Mouse (Mus musculus) hindbrain, embryonic 15.5 days (tissue): ENCODE measurements at regions not wholly inside any gene's neighbourhood (a gene's known extent, or its start where the extent isn't known, plus 50 kb on each side); places are given as distances from the start of the nearest gene placed in this dataset.
"Not testable (repeated sequence)": the region's sequence is repeated elsewhere in the genome, so short reads cannot be mapped to it uniquely, and the experiment has no call there.

Experiments
- ATAC-seq: fragments of 200-750 bp; cut with Nextera tagmentation; 2 replicates; pipeline ENCODE4 v1.8.0; 2017; ENCODE audit warnings: low read depth, moderate number of reproducible peaks, moderate TSS enrichment; ENCODE audit not compliant: low FRiP score
- H3K27ac ChIP-seq: fragments of 300-500 bp; sonication (generic); replicated peaks from 2 replicates; pipeline ENCODE4 v1.5.1; 2015; ENCODE audit warnings: mild to moderate bottlenecking, inconsistent platforms
- H3K27me3 ChIP-seq: fragments of 300-500 bp; sonication (generic); 2 replicates; pipeline ENCODE4 v1.6.1; 2015; ENCODE audit warnings: control low read depth, inconsistent platforms
- H3K36me3 ChIP-seq: fragments of 300-500 bp; sonication (generic); 2 replicates; pipeline ENCODE4 v1.6.1; 2015; ENCODE audit warnings: control low read depth, inconsistent platforms
- H3K4me1 ChIP-seq: fragments of 300-500 bp; sonication (generic); replicated peaks from 2 replicates; pipeline ENCODE4 v1.6.1; 2015; ENCODE audit warnings: control low read depth, inconsistent platforms
- H3K4me2 ChIP-seq: fragments of 300-500 bp; sonication (generic); 2 replicates; pipeline ENCODE4 v1.6.1; 2015; ENCODE audit warnings: moderate library complexity, mild to moderate bottlenecking, inconsistent platforms
- H3K4me3 ChIP-seq: fragments of 300-500 bp; sonication (generic); 2 replicates; pipeline ENCODE4 v1.5.1; 2015; ENCODE audit warnings: mild to moderate bottlenecking, inconsistent platforms
- H3K9ac ChIP-seq: fragments of 300-500 bp; sonication (generic); 2 replicates; pipeline ENCODE4 v1.6.1; 2015; ENCODE audit warnings: inconsistent platforms
- H3K9me3 ChIP-seq: fragments of 300-500 bp; sonication (generic); 2 replicates; pipeline ENCODE4 v1.6.1; 2016; ENCODE audit warnings: control low read depth, inconsistent platforms
- WGBS: fragments of 180-500 bp; shearing (Covaris S2); methylation state at CpG from one replicate; pipeline ENCODE4 v1.1.7; 2015; 5-methylcytosine and 5-hydroxymethylcytosine counted together

DNA sequence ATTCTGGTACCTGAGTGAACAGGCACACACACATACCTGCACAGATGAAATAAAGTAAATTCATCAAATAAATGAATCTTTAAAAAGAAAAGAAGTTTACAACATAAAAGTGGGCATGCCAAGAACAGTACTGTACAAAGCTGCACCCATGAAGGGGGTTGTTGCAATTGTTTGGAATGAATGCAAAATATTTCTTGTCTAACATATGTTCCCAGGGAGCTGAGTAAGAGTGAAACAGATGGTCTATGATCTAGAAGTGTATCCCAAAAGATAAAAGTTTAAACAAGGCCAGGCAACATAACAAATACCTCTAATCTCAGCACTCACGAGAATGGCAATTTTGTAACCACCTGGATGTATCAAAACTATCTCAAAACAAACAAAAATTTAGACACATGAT lies 1685.5 kb upstream of the Dsel start:
- H3K36me3 ChIP-seq: no peaks in the 10 kb centered on the region
- no peak overlapping the region for H3K4me2 ChIP-seq
- 81% methylated on average over 1 of the region's 1 CpGs for WGBS
- no peaks in the 10 kb centered on the region for H3K27me3 ChIP-seq
- no peak for ATAC-seq
- no peaks in the 10 kb centered on the region for H3K4me1 ChIP-seq
- H3K27ac ChIP-seq: no peak overlapping the region
- H3K9ac ChIP-seq: no peak overlapping the region
- no peak overlapping the region for H3K4me3 ChIP-seq
- H3K9me3 ChIP-seq: no peaks in the 10 kb centered on the region

DNA sequence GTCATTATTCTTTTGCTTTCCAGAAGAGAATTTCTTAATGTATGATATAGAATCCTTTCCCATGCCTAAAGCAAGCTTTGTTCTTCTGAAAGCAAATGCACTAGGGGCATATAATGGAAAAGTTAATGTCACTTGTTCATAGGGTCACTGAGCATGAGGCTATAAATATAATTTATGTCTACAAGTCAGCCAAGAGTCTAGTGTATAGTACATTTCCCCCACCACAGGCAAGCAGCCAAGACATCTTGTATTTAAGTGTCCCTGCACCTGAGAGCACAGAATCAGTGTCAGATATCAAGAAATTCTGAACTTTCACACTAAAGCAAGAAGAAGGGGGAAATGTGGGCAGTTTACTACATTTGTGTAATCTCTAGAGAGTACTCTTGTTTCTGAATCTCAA lies 1675.3 kb upstream of the Dsel start:
- H3K27me3 ChIP-seq: no peaks in the 10 kb centered on the region
- ATAC-seq: no peak

DNA sequence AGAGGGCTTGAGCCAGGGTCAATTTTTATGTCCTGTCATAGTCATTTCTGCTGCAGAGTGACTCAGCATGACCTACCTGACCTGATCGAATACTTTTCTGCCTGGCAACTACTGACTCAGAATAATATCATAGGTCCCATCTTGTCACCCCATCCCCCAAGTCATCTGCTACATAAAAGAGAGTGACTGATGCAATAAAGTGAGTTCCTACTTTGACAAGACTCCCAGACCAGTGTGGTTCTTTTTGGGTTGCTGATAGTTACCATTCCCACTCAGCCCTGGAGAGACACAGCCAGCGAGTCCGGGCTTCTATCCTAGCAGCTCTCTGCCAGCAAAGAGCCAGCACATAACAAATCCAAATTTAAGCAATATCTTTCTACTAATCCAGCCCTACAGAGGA lies 1665.8 kb upstream of the Dsel start:
- WGBS: 93% methylated on average over 3 of the region's 3 CpGs
- Histone ChIP-seq H3K4me2 (no peak overlapping the region), H3K4me1 (no peaks in the 10 kb centered on the region), H3K27ac (no peak overlapping the region), H3K36me3 (no peaks in the 10 kb centered on the region), H3K9ac (no peak overlapping the region), H3K9me3 (no peaks in the 10 kb centered on the region), H3K27me3 (no peaks in the 10 kb centered on the region), H3K4me3 (no peak overlapping the region)
- no peak for ATAC-seq

More for the DNA sequence above, 1675.3 kb upstream of the Dsel start:
- H3K4me1 ChIP-seq: no peaks in the 10 kb centered on the region
- no peaks in the 10 kb centered on the region for H3K9me3 ChIP-seq
- no peak overlapping the region for H3K27ac ChIP-seq
- no peak overlapping the region for H3K4me2 ChIP-seq
- no peaks in the 10 kb centered on the region for H3K36me3 ChIP-seq
- H3K4me3 ChIP-seq: no peak overlapping the region
- H3K9ac ChIP-seq: no peak overlapping the region

DNA sequence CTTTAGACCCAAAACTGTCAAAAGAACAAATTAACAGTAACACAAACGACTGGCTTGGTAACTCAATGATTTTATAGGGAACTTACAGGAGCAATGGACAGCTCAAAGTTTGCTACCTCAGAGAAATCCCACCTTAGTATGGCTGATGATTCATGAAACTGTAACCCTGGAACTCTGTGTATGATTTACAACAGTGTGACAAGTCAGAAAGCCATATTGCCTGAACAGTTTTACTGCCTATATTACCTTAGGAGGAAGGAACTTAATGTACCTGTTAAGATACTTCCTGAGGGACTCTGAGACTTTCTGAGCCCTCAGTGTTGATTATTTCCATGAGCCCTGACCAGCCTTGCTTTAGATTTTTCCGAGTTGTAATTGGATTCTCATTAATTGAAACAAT lies 1631.3 kb upstream of the Dsel start:
- no peaks in the 10 kb centered on the region for H3K27me3 ChIP-seq
- 64% methylated on average over 2 of the region's 2 CpGs for whole genome bisulfite sequencing
- ATAC-seq: no peak
- H3K4me1 ChIP-seq: no peaks in the 10 kb centered on the region
- H3K4me3 ChIP-seq: no peak overlapping the region
- H3K9me3 ChIP-seq: no peaks in the 10 kb centered on the region
- H3K4me2 ChIP-seq: no peak overlapping the region
- H3K9ac ChIP-seq: no peak overlapping the region
- no peaks in the 10 kb centered on the region for H3K36me3 ChIP-seq
- H3K27ac ChIP-seq: no peak overlapping the region

DNA sequence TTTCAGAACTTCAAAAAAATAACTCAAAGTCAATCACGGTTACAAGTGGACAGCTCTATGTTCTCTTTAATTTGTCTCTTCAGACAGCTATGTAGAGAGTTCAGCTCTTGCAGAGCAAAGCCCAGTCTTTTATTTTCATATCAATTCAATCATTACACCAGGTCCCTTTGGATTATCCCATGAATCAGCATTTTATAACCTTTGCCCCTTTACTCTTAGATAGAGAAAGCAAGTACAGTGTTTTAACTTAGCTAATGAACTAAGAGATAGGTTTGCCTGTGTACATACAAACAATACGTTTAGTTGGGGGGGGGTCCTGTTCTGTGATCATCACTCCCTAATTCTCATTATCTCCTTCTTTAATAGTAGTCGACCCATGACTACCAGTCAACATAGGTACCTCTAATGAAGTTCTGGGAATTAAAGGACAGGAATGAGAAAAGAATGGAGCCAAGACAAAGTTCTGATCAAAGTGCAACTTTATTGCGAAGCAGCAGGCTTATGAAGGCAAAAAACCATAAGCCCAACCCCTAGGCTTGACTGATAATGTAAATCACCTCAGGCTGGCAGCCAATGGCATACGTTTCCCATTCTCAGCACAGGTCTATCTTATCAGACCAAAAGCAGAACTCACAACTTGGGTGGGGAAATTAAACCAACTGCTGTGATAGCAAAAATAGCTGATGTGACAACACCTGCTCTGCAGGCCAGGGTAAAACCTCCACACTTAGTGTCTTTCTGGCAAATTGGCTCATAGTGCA lies 1625.7 kb upstream of the Dsel start:
- 90% methylated on average over 5 of the region's 5 CpGs for WGBS
- H3K9me3 ChIP-seq: no peaks in the 10 kb centered on the region
- ATAC-seq: no peak
- no peaks in the 10 kb centered on the region for H3K36me3 ChIP-seq
- no peaks in the 10 kb centered on the region for H3K27me3 ChIP-seq
- no peak overlapping the region for H3K4me3 ChIP-seq
- no peak overlapping the region for H3K27ac ChIP-seq
- no peak overlapping the region for H3K4me2 ChIP-seq
- no peaks in the 10 kb centered on the region for H3K4me1 ChIP-seq
- H3K9ac ChIP-seq: no peak overlapping the region

DNA sequence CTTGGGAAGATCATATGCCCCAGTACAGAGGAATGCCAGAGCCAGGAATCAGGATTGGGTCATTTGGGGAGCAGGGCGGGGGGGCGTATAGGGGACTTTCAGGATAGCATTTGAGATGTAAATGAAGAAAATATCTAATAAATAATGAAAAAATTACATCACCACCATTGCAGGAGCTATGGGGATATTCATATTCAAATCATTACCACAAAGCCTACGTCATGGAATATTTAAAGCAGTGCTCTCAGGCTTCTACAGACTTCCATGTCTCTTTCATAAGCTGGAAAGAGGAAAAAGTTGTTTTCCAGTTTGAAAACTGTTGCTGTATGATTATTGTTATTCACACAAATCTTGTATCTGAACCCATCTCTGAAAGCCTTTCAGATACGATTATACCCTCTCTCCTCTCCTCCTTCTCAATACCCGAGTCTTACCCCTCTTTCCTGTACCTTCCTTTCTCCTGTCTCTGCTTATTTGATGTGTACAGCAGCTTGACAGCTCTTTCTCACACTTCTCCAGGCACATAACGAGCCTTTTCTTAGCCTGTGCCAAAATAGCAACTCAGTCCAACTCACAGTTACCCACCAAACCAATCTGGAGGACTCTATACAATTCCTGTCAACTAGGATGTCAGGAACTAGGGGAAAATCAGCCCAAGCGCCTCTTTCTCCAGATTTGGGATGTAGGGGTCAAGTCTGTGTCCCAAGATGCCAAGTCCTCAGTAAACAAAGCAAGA lies 1592.0 kb upstream of the Dsel start:
- Histone ChIP-seq H3K9me3 (no peaks in the 10 kb centered on the region), H3K9ac (no peak overlapping the region), H3K36me3 (no peaks in the 10 kb centered on the region), H3K27me3 (no peaks in the 10 kb centered on the region), H3K4me1 (no peaks in the 10 kb centered on the region), H3K27ac (no peak overlapping the region), H3K4me2 (no peak overlapping the region), H3K4me3 (no peak overlapping the region)
- no peak for ATAC-seq
- WGBS: 75% methylated on average over 7 of the region's 7 CpGs

DNA sequence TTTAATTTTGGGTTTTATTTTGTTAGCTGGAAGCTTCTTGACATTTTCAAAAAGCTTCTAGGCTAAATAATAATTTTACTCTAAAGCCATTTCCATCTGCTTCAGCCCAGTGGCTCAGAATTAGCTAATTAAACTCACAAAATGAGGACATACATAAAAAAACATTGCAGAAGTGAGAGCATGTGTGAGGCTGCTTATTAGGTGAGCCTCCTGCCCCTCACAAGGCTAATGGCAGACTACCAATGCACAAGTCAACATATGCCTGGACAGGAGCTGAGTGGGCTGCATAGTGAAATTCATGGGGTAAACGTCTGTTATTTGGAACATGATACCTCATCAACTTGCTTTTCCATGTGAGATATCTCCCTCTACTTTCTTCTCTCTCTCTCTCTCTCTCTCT lies 1569.0 kb upstream of the Dsel start:
- WGBS: 75% methylated on average over 1 of the region's 1 CpGs
- Histone ChIP-seq H3K4me1 (no peaks in the 10 kb centered on the region), H3K9me3 (no peaks in the 10 kb centered on the region)

DNA sequence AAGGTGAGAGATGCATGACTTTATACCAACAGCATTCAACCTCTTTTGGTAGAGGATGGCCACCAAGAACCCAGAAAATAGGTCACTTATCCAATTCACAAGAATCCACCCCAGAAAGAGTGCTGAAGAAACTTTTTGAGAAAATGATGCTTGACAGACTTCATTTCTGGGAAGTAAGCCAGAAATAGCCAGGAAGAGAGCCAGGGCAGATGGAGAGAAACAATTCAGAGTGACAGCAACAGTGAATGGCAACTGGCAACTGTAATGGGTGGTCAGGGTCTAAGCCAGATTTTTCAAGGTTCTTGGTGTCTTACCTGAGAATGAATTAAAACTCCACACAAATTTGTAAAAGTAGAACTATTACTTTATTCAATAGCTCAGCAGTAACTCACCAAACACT lies 1566.5 kb upstream of the Dsel start:
- Histone ChIP-seq H3K4me1 (no peaks in the 10 kb centered on the region), H3K4me2 (no peak overlapping the region), H3K27me3 (no peaks in the 10 kb centered on the region), H3K4me3 (no peak overlapping the region), H3K9me3 (no peaks in the 10 kb centered on the region), H3K27ac (no peak overlapping the region), H3K9ac (no peak overlapping the region), H3K36me3 (no peaks in the 10 kb centered on the region)
- ATAC-seq: no peak

More for the DNA sequence above, 1569.0 kb upstream of the Dsel start:
- Histone ChIP-seq H3K36me3 (no peaks in the 10 kb centered on the region), H3K27me3 (no peaks in the 10 kb centered on the region), H3K4me3 (no peak overlapping the region), H3K9ac (no peak overlapping the region), H3K4me2 (no peak overlapping the region), H3K27ac (no peak overlapping the region)
- ATAC-seq: no peak

DNA sequence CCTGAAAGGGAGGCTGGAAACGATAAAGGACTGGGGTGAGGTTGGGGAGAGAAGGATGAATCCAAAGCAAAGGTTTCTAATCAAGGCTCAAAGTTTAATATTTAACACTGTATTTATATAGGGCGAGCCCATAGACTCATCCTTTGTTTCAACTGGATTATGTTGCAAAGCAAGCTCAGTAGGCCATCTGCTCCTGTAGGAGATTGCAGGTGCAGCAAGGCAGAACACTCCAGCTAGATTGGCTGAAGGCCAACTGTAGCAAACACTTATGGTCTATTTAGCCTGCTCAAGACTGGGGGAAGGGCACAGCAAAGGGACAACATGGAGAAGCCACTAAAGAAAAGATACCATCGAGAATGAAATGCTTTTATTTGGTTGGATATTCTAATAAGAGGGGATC lies 1548.1 kb upstream of the Dsel start:
- WGBS: 70% methylated on average over 3 of the region's 3 CpGs
- H3K9me3 ChIP-seq: no peaks in the 10 kb centered on the region
- no peaks in the 10 kb centered on the region for H3K4me1 ChIP-seq
- no peak overlapping the region for H3K4me2 ChIP-seq
- H3K27ac ChIP-seq: no peak overlapping the region
- H3K4me3 ChIP-seq: no peak overlapping the region
- no peak for ATAC-seq
- H3K36me3 ChIP-seq: no peaks in the 10 kb centered on the region
- no peak overlapping the region for H3K9ac ChIP-seq
- H3K27me3 ChIP-seq: no peaks in the 10 kb centered on the region

DNA sequence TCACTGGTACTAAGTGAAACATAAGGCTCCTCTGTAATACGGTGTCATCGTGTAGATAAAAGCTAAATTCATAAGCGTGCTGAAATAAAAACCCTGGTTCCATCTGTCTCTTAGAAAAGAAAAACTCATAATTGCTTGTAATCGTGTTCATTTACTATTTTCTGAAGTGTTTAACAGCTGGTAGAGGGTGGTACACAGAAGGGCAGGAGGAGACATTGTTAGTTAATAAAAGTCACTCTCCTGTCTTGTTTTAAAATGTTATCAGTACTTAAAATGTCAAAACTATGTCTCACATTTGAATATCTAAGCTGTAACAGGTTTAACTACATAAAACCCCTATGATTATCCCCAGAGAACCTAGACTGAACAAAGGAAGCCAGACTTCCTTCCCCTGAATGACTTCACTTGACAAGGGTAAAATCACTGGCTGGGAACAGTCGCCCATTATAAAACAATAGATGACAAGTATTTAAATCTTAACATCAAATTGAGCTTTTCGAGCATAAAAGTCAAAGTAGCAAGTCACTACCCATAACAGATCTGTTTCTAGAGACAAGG lies 1530.6 kb upstream of the Dsel start:
- no peaks in the 10 kb centered on the region for H3K4me1 ChIP-seq
- no peak overlapping the region for H3K27ac ChIP-seq
- no peak overlapping the region for H3K4me3 ChIP-seq
- no peaks in the 10 kb centered on the region for H3K27me3 ChIP-seq
- 87% methylated on average over 6 of the region's 6 CpGs for WGBS
- H3K9ac ChIP-seq: no peak overlapping the region
- H3K4me2 ChIP-seq: no peak overlapping the region
- H3K9me3 ChIP-seq: no peaks in the 10 kb centered on the region
- no peak for ATAC-seq
- no peaks in the 10 kb centered on the region for H3K36me3 ChIP-seq

DNA sequence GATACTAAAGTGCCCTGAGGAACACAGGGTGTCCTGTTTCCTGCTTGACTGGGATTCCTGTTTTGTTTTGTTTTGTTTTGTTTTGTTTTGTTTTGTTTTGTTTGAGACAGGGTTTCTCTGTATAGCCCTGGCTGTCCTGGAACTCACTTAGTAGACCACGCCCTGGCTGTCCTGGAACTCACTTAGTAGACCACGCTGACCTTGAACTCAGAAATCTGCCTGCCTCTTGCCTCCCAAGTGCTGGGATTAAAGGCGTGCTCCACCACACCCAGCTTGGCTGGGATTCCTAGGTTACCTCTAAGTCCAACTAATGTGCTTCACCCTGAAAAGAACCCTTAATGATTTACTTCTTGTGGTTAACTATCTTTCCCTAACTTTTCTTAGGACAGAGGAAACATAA lies 1529.6 kb upstream of the Dsel start:
- H3K9me3 ChIP-seq, H3K27ac ChIP-seq, H3K4me2 ChIP-seq, H3K4me1 ChIP-seq, H3K36me3 ChIP-seq, H3K4me3 ChIP-seq, H3K27me3 ChIP-seq, ATAC-seq, H3K9ac ChIP-seq: not testable (repeated sequence)
- WGBS: 86% methylated on average over 3 of the region's 3 CpGs

DNA sequence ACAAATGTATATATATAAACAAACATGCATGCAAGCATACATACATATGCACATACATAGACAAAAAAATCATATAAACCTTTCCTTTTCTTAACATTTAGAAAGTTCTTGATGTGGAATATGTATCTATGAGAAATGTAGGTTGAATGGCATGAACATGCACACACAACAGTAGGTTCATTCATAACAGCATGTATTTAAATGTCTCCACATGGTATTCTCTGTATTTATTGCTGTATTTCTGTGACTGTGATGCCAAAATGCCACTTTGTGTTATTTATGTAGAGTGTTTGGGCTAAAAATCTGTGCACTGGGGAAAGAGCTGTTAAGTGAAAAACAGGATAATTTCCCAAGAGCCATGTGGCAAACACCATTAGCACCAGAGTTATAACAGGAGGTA lies 1528.2 kb upstream of the Dsel start:
- Histone ChIP-seq H3K9me3 (no peaks in the 10 kb centered on the region), H3K4me3 (no peak overlapping the region), H3K27ac (no peak overlapping the region), H3K36me3 (no peaks in the 10 kb centered on the region), H3K4me2 (no peak overlapping the region), H3K9ac (no peak overlapping the region), H3K4me1 (no peaks in the 10 kb centered on the region), H3K27me3 (no peaks in the 10 kb centered on the region)
- ATAC-seq: no peak
